Mouse (Mus musculus): Measurements from ENCODE around the gene Apod. TPM values are rescaled to one million over a fixed set of nuclear protein-coding genes. Genes with fewer than 3 reads are reported as not detected.
"Not testable (repeated sequence)": the region's sequence is repeated elsewhere in the genome, so short reads cannot be mapped to it uniquely, and the experiment has no call there.

The Apod gene
- total RNA-seq (2021) = 10 to 100 TPM; 31.0 to 31.2 TPM

DNA sequence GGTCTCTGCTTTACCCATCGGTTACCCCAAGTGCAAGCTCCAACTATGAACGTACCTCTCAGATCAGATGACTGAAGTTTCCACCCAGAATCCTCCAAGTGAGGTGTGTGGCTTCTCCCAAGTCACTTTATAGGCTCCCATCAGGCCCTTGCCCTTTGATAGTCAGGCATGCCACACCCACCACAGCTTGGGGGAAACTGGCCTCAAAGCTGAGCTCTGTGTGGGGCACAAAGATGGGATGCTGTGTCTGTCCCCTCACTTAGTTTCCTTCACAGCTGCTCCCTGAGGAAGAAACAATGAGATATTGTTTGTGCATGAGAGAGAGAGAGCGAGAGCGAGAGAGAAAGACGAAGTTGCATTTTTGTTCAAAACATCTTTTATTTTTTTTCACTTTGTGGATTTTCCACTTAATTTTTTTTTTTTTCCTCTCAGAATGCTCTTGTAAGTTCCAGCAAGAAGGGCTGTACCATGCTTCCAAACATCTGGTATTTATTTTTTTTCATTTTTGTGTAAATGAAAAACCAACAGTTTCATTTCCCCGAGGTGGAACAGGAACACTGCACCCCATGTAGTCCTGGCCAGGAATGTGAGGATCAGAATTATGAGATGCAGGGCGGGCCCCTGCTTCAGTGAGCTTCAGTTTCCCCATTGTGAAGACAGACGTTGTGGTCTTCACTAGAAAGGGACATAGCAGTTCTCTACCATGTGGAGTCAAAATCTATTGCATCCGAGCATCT, at the start of gene Apod:
Apod (minus strand) TSS at position 312 of the 737 bp plus-strand sequence.
- peak in 1 of 2 experiments; percentile 64 for DNase-seq (ENCODE audit: extremely low spot score in 1 of 2, low spot score in 2 of 2)
- intact Hi-C loops (cut with DNase I) = no loop called here

DNA sequence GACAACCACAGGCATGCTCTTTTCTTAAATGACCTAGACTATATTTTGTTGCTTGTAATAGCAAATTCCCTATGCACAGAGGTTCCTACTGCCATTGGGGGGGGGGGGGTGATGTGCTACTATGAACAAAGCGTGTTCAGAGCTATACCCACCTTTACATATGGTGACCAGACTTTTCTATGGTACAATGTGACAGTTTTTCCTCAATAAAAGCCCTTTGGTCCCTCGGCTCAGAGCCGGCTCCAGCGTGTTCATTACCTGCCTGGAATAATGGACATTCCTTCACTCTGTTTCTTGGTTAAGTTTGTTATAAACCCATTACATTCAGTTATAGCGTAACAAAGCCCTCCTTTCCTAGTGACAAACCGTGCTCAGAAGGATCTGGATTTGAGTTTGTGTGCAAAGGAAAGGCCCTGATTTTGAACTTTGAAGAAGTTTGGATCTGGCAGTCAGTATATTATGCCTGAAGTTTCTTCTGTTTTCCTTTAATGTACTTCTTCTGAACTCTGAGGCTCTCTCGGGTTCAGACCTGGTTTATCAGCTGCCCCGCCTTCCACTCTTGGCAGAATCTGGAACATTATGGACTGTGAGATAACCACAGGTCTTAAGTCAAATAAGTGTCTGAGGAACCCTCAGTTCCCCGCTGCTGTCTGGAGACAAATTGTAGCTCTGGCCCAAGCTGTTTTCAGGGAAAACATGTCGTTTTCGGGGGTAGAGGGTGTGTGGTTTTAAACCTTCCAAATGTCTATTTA, 49.3 kb upstream of the Apod start:
- DNase-seq (ENCODE audit: extremely low spot score in 1 of 2, low spot score in 2 of 2) = no peak
- intact Hi-C loops (cut with DNase I) = no loop called here

DNA sequence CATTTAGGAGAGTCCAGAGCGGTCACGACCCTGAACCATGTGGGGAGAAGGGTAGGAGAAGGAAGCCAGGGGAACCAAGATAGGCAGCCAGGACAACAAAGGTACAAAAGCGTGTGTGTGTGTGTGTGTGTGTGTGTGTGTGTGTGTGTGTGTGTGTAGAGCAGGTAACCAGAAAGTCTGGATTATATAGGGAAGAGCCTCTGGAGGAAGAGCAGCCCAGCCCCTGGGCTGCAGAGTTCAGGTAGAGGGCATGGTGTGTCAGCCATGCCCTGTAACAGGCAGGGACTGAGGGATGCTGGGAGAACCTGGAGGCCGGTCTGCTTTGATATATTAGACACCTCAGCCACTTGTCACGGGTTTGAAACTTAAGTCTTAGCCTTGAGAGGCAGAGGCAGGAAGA, 44.9 kb upstream of the Apod start:
- no peak for DNase-seq (ENCODE audit: extremely low spot score in 1 of 2, low spot score in 2 of 2)
- intact Hi-C loops (cut with DNase I) = no loop called here

DNA sequence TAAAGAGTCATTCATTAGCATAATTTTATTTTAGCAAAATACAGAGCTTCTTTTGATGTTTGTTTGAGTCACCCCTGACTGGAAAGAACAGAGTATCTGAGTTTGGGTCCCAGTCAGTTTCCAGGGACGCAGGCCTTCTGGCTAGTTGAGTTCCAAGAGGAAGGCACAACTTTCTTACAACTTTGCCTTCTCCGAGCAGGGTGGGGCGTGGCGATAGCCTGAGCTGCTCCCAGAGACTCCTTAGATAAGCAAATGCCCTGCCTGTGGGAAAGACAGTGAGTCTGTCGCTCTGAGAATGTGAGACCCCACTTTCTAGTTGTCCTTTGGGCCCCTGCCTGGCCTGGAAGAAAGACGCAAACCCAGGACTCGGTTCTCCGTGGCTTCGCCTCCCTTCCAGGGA, 44.4 kb upstream of the Apod start:
- intact Hi-C loops (cut with DNase I) = no loop called here

DNA sequence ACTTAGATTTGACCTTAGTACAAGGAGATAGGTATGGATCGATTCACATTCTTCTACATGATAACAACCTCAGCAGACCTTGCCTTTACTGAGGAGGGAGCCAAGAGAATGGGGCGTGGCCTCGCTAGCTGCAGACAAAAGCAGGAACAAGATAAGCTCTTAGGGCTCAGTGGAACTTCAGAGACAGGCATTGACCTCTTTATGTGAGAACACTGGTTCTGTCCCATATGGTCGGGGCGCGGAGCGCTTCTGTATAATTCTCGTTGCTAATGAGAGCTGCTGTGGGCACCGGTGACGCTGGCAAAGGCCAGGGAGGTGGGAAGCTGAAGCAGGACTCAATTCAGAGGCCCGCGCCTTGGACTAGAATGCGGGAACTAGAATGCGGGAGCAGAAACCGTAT, 44.0 kb upstream of the Apod start:
- no peak for DNase-seq (ENCODE audit: extremely low spot score in 1 of 2, low spot score in 2 of 2)
- intact Hi-C loops (cut with DNase I) = no loop called here

More for the DNA sequence above, 44.4 kb upstream of the Apod start:
- DNase-seq (ENCODE audit: extremely low spot score in 1 of 2, low spot score in 2 of 2) = no peak

DNA sequence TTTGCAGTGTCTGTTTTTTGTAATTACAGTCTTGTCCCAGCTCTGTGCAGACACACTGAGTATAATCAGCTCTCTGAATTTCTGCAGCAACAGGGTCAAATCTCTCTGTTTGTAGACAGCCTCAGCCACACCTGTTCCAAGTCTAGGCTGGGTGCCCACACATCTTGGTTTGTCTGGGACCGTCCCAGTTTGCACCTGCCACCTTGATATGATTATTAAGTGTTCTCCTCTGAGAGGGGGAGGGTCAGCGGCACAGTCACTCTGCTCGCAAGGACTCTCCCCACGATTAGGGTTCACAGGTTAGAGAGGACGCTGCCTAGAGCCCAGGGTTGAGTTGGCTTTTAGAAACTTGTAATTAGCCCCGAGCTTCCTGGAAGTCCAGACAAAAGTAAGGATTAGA, 41.3 kb upstream of the Apod start:
- intact Hi-C loops (cut with DNase I) = loop anchor here (2.0 kb wide), 1 partner anchor 275 kb away; the partner anchor contains the start of gene Xxylt1
- DNase-seq (ENCODE audit: extremely low spot score in 1 of 2, low spot score in 2 of 2) = no peak

DNA sequence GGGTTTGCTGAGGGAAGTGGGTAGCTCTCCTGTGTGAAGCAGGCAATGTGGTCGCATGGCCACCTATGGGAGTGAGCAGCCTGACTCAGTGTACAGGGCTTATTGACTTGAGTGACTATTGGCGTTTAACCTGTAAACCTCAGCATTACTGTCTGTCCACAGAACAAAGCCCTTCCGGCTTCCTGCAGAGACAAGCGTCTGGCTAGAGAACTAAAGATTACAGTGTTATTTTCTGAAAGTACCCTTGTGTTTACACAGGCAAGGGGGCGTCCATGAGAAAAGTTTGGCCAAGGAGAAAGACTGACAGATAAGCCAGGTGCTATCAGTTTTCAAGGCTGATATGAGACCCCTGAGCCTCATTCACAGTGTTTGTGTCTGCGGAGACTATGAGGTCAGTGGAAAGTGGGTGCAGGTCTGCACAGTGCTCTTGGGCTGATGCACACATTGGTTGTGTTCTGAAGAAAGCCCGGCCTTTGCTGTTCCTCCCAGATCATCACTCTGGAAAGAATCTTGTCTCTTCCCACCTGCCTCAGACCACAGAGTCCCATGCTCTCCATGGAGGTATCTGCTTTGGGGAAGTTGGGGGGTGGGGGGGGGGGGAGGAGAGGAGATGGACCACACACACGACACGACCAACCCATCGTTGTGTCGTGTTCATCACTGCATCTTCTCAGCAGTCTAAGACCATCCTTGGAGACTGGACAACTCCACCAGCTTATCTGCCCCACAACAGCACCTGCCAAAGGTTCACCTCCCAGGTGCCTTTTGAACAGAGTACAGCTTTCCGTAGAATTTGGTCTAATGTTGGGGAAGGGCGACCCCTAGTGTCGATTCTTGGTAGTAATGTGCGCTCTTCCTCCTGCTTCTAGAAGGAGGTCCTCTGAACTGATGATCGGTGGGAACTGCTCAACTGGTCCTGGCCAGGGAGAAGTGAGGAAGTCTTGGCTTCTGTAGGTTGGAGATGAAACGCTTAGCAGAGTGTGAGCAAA, 40.0 kb upstream of the Apod start:
- DNase-seq (ENCODE audit: extremely low spot score in 1 of 2, low spot score in 2 of 2) = peak; percentile 40 to 52
- intact Hi-C loops (cut with DNase I) = loop anchor here (2.0 to 5.0 kb wide), 2 partner anchors 274 to 757 kb away; partner anchors contain the start of genes Fam43a and Xxylt1

DNA sequence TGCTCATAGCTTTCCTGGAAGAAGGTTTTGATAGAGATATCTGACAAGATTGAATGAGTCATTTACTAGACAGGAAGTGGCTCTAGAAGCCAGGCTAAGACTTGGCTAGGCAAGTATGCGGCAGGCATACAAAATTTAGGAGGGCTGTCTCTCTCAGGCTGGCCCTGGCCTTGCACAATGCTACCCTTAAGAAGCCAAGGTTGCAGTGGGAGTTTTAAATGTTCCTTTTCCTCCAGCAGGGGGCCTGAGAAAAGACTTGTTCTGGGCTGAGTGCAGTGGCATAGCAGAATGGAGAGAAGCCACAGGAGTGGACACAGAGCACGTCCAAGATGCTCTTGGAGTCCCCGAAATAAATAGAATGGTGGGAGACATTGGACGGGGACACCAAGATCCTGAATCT, 38.4 kb upstream of the Apod start:
- DNase-seq (ENCODE audit: extremely low spot score in 1 of 2, low spot score in 2 of 2) = peak in 1 of 2 experiments; percentile 26
- intact Hi-C loops (cut with DNase I) = loop anchor here (5.0 kb wide), 1 partner anchor 756 kb away; the partner anchor contains the start of gene Fam43a

DNA sequence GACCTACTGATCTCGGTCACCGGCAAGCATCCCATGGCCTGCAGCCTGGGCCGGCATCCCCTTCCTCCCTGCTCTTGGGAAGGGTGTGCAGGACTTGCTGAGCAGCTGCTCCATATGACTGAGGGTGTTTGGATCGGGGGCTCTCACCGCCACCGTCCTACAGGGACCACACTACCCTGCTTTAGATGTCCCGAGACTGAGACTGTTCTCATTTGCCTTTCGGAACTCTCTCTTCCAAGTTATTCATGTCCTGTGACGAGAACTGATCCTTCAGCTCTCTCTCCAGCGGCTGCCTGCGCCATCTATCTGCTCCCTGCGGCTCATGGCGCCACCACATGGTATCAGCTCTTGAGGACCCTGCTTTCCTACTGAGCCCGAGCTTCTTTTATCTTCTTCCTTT, 33.0 kb upstream of the Apod start:
- peak; percentile 56 to 84 for DNase-seq (ENCODE audit: extremely low spot score in 1 of 2, low spot score in 2 of 2)
- intact Hi-C loops (cut with DNase I) = loop anchor here (5.0 kb wide), 2 partner anchors 70 to 90 kb away; partner anchors contain the start of gene Ppp1r2

DNA sequence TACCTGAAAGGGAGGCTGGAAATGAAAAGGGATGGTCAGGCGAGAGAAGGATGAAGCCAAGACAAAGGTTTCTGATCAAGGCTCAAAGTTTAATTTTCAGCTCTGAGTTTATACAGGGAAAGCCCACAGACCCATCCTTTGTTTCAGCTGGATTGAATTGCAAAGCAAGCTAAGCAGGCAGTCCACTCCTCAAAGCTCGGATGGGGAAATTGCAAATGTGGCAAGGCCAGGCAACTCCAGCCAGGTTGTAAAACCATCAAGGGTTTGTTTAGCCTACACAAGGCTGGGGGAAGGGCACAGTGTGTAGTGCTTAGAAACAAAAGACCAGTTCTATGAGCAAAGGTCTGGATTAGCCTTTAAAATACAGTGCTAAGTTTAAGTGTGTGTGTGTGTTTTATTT, 28.4 kb upstream of the Apod start:
- intact Hi-C loops (cut with DNase I) = no loop called here
- no peak for DNase-seq (ENCODE audit: extremely low spot score in 1 of 2, low spot score in 2 of 2)

DNA sequence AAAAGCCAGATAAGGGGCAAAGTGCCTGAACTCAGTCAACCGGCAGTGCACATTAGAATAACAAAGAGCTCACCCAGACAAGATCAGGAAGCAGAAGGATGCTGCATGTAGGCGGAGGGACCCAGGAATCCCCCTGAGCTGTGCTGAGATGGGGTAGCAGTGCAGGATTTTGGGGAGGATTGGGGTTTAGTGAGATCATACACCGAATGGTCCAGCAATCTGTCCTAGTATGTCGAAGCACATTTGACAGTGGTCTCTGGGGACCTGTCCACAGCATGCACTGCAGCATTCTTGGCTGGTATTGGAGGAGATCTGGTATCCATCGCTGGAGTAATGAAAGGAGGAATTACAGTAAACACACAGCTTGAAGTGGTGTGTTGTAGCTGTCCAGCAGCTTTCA, 27.9 kb upstream of the Apod start:
- no peak for DNase-seq (ENCODE audit: extremely low spot score in 1 of 2, low spot score in 2 of 2)
- intact Hi-C loops (cut with DNase I) = no loop called here

DNA sequence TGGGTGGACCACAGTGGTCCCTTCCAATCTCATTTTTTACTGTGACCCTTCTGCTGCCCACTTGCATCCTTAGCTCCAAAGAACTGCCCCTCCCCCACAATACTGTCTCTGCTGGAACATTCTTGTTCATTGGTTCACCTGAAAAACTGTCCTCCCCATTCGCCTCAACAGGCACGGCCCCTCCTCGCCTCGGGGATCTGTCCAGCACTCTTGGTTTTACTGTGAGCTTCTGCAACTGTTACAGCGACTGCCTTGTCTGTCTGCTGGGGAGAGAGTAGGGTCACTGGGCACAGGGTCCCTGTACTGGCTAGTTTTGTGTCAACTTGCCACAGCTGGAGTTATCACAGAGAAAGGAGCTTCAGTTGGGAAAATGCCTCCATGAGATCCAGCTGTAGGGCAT, 24.7 kb upstream of the Apod start:
- intact Hi-C loops (cut with DNase I) = no loop called here
- no peak for DNase-seq (ENCODE audit: extremely low spot score in 1 of 2, low spot score in 2 of 2)

DNA sequence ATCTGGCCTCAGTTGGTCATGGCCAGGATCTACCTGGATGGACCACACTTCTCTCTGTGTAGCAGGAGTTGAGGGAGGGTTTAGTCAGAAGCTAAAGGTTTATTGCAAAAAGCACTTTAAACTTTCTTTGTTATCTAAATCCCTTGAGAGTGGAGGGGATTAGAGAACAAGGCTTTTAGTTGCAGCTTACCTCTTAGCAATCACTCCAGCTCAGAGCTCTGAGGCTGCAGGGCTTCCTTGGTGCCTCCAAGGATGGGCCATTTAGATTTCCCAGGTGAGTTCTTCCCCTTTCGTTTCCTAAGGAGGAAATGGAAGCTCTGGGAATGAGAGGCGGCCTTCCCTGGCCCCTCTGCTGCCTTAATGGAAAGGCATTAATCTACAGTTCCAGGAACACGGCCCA, 23.3 kb upstream of the Apod start:
- intact Hi-C loops (cut with DNase I) = no loop called here
- no peak for DNase-seq (ENCODE audit: extremely low spot score in 1 of 2, low spot score in 2 of 2)

DNA sequence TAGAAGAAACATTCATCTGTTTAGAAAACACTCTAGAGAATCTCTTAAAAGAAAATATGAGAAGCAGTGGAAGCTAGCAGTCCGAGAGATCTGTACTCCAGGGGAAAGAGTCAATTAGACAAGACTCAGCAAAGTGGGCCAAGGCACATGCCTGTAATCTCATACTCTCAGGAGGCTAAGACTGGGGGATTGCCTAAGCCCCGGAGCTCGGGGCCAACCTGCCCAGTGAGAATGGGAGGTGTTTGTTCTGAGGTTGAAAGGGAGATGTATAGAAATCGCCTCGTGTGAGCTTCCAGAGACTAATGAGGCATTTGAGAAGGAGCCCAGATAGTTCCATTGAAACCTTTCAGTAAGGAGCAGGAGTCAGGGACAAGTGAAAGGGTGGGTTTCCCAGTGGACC, 20.2 kb upstream of the Apod start:
- intact Hi-C loops (cut with DNase I) = no loop called here
- DNase-seq (ENCODE audit: extremely low spot score in 1 of 2, low spot score in 2 of 2) = no peak

DNA sequence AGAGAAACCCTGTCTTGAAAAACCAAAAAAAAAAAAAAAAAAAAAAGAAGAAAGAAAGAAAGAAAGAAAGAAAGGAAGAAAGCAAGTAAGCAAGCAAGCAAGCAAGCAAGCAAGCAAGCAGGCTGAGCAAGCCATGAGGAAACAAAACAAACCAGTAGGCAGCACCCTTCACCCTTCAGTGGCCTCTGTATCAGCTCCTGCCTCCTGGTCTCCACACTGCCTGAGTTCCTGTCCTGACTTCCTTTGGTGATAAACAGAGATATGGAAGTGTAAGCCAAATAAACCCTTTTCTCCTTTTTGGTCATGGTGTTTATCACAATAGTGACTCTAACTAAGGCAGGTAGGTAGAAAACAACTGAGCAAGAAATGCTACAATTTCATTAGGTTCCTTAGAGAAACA, 18.0 kb upstream of the Apod start:
- DNase-seq (ENCODE audit: extremely low spot score in 1 of 2, low spot score in 2 of 2) = no peak
- intact Hi-C loops (cut with DNase I) = no loop called here

DNA sequence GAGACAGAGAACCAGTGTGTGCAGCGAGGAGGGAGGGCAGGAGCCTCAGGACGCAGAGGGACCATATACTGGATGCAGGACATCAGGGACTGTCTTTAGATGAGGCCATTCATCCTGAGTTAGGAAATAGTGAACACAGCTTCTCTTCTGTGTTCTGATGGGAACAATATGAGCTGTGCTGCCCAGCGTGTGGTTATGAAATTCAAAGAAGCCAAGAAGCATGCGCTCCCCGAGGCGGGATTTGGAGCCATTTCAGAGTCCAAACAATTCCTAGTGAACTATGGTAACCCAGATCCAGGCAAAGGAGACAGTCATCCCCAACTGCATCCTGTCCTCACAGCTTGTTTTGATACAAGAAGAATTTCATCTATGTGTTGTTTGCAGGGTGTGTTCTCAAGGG, 16.4 kb upstream of the Apod start:
- DNase-seq (ENCODE audit: extremely low spot score in 1 of 2, low spot score in 2 of 2) = peak in 1 of 2 experiments; percentile 60
- intact Hi-C loops (cut with DNase I) = not testable (repeated sequence)

DNA sequence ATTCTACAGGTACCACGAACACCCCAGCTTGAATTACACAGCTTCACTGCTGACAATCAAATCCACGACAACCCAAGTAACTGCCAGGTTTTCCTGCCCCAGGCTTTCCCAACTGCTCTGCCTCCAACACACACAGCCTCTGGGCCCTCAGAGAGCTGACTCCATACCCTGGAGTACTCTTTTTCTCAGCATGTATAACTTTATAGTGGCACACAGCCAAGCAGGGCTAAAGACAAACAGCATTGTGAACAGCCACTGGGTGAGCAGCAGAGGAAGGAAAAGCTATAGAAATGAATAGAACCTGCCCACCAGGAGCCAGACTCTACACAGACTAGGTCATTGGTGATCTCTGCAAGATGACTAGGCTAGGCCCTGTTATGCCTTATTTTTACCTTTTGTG, 15.1 kb upstream of the Apod start:
- DNase-seq (ENCODE audit: extremely low spot score in 1 of 2, low spot score in 2 of 2) = no peak
- intact Hi-C loops (cut with DNase I) = no loop called here

DNA sequence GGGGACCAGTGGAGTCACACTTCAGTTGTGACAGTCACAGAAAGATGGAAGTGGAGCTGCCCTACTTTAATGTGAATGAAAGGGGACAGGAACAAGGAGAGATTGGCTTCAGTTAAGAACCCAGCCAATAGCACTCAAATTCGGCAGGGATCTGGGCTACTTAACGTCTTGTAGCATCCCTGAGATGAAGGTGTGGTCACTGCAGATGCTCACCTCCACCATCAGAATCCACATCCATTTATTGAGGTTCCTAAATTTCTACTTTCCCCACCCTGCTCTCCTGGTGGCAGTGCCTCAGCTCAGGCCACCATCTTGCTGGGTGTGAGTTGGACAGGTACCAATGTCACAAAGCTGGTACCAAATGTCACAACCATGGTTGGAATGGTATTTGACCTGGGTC, 13.3 kb upstream of the Apod start:
- intact Hi-C loops (cut with DNase I) = no loop called here
- DNase-seq (ENCODE audit: extremely low spot score in 1 of 2, low spot score in 2 of 2) = no peak

DNA sequence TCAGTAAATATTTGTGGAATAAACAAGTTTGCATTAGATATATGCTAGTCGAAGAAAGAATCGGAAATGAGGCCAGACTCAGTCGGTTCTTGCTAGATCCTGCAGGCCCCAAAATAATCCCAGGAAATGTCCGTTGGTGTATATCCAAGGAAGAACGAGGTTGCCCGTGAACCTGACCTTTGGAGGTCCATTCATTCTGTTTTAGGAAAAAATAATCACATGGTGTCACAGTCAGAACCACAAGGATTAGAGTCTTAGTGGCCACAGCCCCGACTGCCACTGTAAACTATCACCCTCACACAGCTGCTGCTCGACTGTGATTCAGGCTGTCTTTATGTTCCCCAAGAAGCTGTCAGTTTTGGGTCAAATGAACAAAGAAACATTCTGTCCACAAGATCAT, 12.8 kb upstream of the Apod start:
- intact Hi-C loops (cut with DNase I) = no loop called here

More for the DNA sequence above, 12.8 kb upstream of the Apod start:
- no peak for DNase-seq (ENCODE audit: extremely low spot score in 1 of 2, low spot score in 2 of 2)
